Mouse (Mus musculus): ENCODE measurements at regions not wholly inside any gene's neighbourhood (a gene's known extent, or its start where the extent isn't known, plus 50 kb on each side); places are given as distances from the start of the nearest gene placed in this dataset.

GRCm38 (mm10) chr8:128030335-128031280 is 327.8 kb upstream of the Nrp1 start:
- Histone ChIP-seq H3K36me3 (no peaks in the 10 kb centered on the region), H3K9me3 (replicated peaks) (no peaks in the 10 kb centered on the region), H3K4me1 (peaks cover 2% of the 10 kb centered on the region), H3K27me3 (ENCODE audit: low read depth, poor library complexity, severe bottlenecking) (no peaks in the 10 kb centered on the region), H3K4me3 (no peak overlapping the region), H3K27ac (no peak overlapping the region)
- 89% methylated on average over 24 of the region's 24 CpGs for WGBS
- no peak for DNase-seq (ENCODE audit: low spot score)

GRCm38 (mm10) chr8:128034127-128034526 is 324.3 kb upstream of the Nrp1 start:
- WGBS: 78% methylated on average over 6 of the region's 6 CpGs
- H3K27ac ChIP-seq: no peak overlapping the region
- no peaks in the 10 kb centered on the region for H3K9me3 ChIP-seq (replicated peaks)
- DNase-seq (ENCODE audit: low spot score): no peak
- no peaks in the 10 kb centered on the region for H3K36me3 ChIP-seq
- H3K4me3 ChIP-seq: no peak overlapping the region
- no peaks in the 10 kb centered on the region for H3K27me3 ChIP-seq (ENCODE audit: low read depth, poor library complexity, severe bottlenecking)
- no peaks in the 10 kb centered on the region for H3K4me1 ChIP-seq

GRCm38 (mm10) chr8:128035672-128036071 is 322.7 kb upstream of the Nrp1 start:
- Histone ChIP-seq H3K36me3 (no peaks in the 10 kb centered on the region), H3K9me3 (replicated peaks) (no peaks in the 10 kb centered on the region), H3K27me3 (ENCODE audit: low read depth, poor library complexity, severe bottlenecking) (no peaks in the 10 kb centered on the region), H3K4me1 (no peaks in the 10 kb centered on the region), H3K4me3 (no peak overlapping the region), H3K27ac (no peak overlapping the region)
- DNase-seq (ENCODE audit: low spot score): no peak
- WGBS: 71% methylated on average over 3 of the region's 3 CpGs

- no peak overlapping the region for H3K27ac ChIP-seq
- no peaks in the 10 kb centered on the region for H3K27me3 ChIP-seq (ENCODE audit: low read depth, poor library complexity, severe bottlenecking)
- H3K4me1 ChIP-seq: no peaks in the 10 kb centered on the region
- DNase-seq (ENCODE audit: low spot score): no peak
- H3K36me3 ChIP-seq: no peaks in the 10 kb centered on the region
- no peak overlapping the region for H3K4me3 ChIP-seq
- no peaks in the 10 kb centered on the region for H3K9me3 ChIP-seq (replicated peaks)
- WGBS: 76% methylated on average over 6 of the region's 6 CpGs
Observed at GRCm38 (mm10) chr8:128039341-128040064, 318.9 kb upstream of the Nrp1 start.

GRCm38 (mm10) chr8:128042877-128043276 is 315.5 kb upstream of the Nrp1 start:
- 89% methylated on average over 2 of the region's 2 CpGs for WGBS
- Histone ChIP-seq H3K9me3 (replicated peaks) (no peaks in the 10 kb centered on the region), H3K36me3 (no peaks in the 10 kb centered on the region), H3K4me3 (no peak overlapping the region), H3K27me3 (ENCODE audit: low read depth, poor library complexity, severe bottlenecking) (no peaks in the 10 kb centered on the region), H3K27ac (no peak overlapping the region), H3K4me1 (no peaks in the 10 kb centered on the region)
- DNase-seq (ENCODE audit: low spot score): no peak

- Histone ChIP-seq H3K9me3 (replicated peaks) (no peaks in the 10 kb centered on the region), H3K27ac (no peak overlapping the region), H3K4me1 (no peaks in the 10 kb centered on the region), H3K36me3 (no peaks in the 10 kb centered on the region), H3K4me3 (no peak overlapping the region), H3K27me3 (ENCODE audit: low read depth, poor library complexity, severe bottlenecking) (no peaks in the 10 kb centered on the region)
- DNase-seq (ENCODE audit: low spot score): no peak
- WGBS: 85% methylated on average over 4 of the region's 4 CpGs
Observed at GRCm38 (mm10) chr8:128043392-128043791, 315.0 kb upstream of the Nrp1 start.

- no peak for DNase-seq (ENCODE audit: low spot score)
- no peaks in the 10 kb centered on the region for H3K9me3 ChIP-seq (replicated peaks)
- 91% methylated on average over 8 of the region's 8 CpGs for WGBS
- H3K4me1 ChIP-seq: peaks cover 11% of the 10 kb centered on the region
- no peaks in the 10 kb centered on the region for H3K36me3 ChIP-seq
- H3K4me3 ChIP-seq: no peak overlapping the region
- no peak overlapping the region for H3K27ac ChIP-seq
- H3K27me3 ChIP-seq (ENCODE audit: low read depth, poor library complexity, severe bottlenecking): no peaks in the 10 kb centered on the region
Observed at GRCm38 (mm10) chr8:128056251-128056650, 302.2 kb upstream of the Nrp1 start.

GRCm38 (mm10) chr8:128057845-128058244 is 300.6 kb upstream of the Nrp1 start:
- Histone ChIP-seq H3K9me3 (replicated peaks) (no peaks in the 10 kb centered on the region), H3K4me3 (no peak overlapping the region), H3K36me3 (no peaks in the 10 kb centered on the region), H3K4me1 (peaks cover 19% of the 10 kb centered on the region), H3K27ac (no peak overlapping the region), H3K27me3 (ENCODE audit: low read depth, poor library complexity, severe bottlenecking) (no peaks in the 10 kb centered on the region)
- no peak for DNase-seq (ENCODE audit: low spot score)
- whole genome bisulfite sequencing: 89% methylated on average over 6 of the region's 6 CpGs

GRCm38 (mm10) chr8:128059817-128060216 is 298.6 kb upstream of the Nrp1 start:
- DNase-seq (ENCODE audit: low spot score): no peak
- H3K4me1 ChIP-seq: peaks cover 19% of the 10 kb centered on the region
- WGBS: 92% methylated on average over 3 of the region's 3 CpGs

GRCm38 (mm10) chr8:128064211-128064610 is 294.2 kb upstream of the Nrp1 start:
- Histone ChIP-seq H3K4me3 (no peak overlapping the region), H3K36me3 (no peaks in the 10 kb centered on the region), H3K27ac (no peak overlapping the region), H3K4me1 (peaks cover 7% of the 10 kb centered on the region), H3K9me3 (replicated peaks) (no peaks in the 10 kb centered on the region), H3K27me3 (ENCODE audit: low read depth, poor library complexity, severe bottlenecking) (no peaks in the 10 kb centered on the region)
- DNase-seq (ENCODE audit: low spot score): no peak
- WGBS: 91% methylated on average over 1 of the region's 1 CpGs

More at GRCm38 (mm10) chr8:128059817-128060216, 298.6 kb upstream of the Nrp1 start:
- H3K27me3 ChIP-seq (ENCODE audit: low read depth, poor library complexity, severe bottlenecking): no peaks in the 10 kb centered on the region
- no peak overlapping the region for H3K4me3 ChIP-seq
- H3K36me3 ChIP-seq: no peaks in the 10 kb centered on the region
- no peaks in the 10 kb centered on the region for H3K9me3 ChIP-seq (replicated peaks)
- no peak overlapping the region for H3K27ac ChIP-seq

- Histone ChIP-seq H3K4me1 (peaks cover 7% of the 10 kb centered on the region), H3K4me3 (no peak overlapping the region), H3K36me3 (no peaks in the 10 kb centered on the region), H3K27me3 (ENCODE audit: low read depth, poor library complexity, severe bottlenecking) (no peaks in the 10 kb centered on the region), H3K27ac (no peak overlapping the region), H3K9me3 (replicated peaks) (no peaks in the 10 kb centered on the region)
- no peak for DNase-seq (ENCODE audit: low spot score)
- 85% methylated on average over 2 of the region's 2 CpGs for WGBS
Observed at GRCm38 (mm10) chr8:128065127-128065526, 293.3 kb upstream of the Nrp1 start.

- Histone ChIP-seq H3K4me1 (peaks cover 7% of the 10 kb centered on the region), H3K4me3 (no peak overlapping the region), H3K27ac (no peak overlapping the region), H3K9me3 (replicated peaks) (no peaks in the 10 kb centered on the region), H3K36me3 (no peaks in the 10 kb centered on the region), H3K27me3 (ENCODE audit: low read depth, poor library complexity, severe bottlenecking) (no peaks in the 10 kb centered on the region)
- no peak for DNase-seq (ENCODE audit: low spot score)
- 84% methylated on average over 7 of the region's 7 CpGs for WGBS
Observed at GRCm38 (mm10) chr8:128065964-128066680, 292.3 kb upstream of the Nrp1 start.

GRCm38 (mm10) chr8:128069749-128070148 is 288.7 kb upstream of the Nrp1 start:
- Histone ChIP-seq H3K27ac (no peak overlapping the region), H3K4me3 (no peak overlapping the region), H3K36me3 (no peaks in the 10 kb centered on the region), H3K9me3 (replicated peaks) (no peaks in the 10 kb centered on the region), H3K27me3 (ENCODE audit: low read depth, poor library complexity, severe bottlenecking) (no peaks in the 10 kb centered on the region), H3K4me1 (no peaks in the 10 kb centered on the region)
- 83% methylated on average over 2 of the region's 2 CpGs for whole genome bisulfite sequencing
- no peak for DNase-seq (ENCODE audit: low spot score)

All from limb, embryonic 10.5 days (tissue).